Mouse (Mus musculus): ENCODE measurements at regions not wholly inside any gene's neighbourhood (a gene's known extent, or its start where the extent isn't known, plus 50 kb on each side); places are given as distances from the start of the nearest gene placed in this dataset.
"Not testable (repeated sequence)": the region's sequence is repeated elsewhere in the genome, so short reads cannot be mapped to it uniquely, and the experiment has no call there.

DNA sequence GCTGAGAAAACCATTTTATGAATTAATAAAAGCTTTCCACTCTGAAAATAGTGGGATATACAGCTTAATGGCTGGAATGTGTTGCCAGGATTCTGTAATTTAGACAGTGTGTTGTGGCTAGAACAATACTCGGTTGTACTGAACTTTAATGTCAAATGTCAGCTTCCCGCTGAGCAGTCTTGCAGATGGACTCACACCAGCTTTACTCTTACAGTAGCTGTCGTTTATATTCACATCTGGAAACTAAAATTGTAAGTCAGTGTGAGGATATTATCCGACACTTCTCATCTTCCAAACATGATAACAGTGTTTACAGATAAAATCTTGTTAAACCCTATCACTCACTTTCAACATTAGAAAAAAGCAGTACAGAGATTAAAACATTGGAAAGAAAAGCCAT, 328.3 kb upstream of the Gje1 start:
- WGBS: 80% methylated on average over 4 of the region's 4 CpGs
- Histone ChIP-seq H3K27ac (no peak overlapping the region), H3K27me3 (no peaks in the 10 kb centered on the region), H3K4me1 (no peaks in the 10 kb centered on the region), H3K4me2 (no peak overlapping the region), H3K4me3 (no peak overlapping the region), H3K9me3 (replicated peaks) (no peaks in the 10 kb centered on the region), H3K36me3 (ENCODE audit: poor library complexity, severe bottlenecking) (no peaks in the 10 kb centered on the region), H3K9ac (no peak overlapping the region)
- ATAC-seq: no peak

DNA sequence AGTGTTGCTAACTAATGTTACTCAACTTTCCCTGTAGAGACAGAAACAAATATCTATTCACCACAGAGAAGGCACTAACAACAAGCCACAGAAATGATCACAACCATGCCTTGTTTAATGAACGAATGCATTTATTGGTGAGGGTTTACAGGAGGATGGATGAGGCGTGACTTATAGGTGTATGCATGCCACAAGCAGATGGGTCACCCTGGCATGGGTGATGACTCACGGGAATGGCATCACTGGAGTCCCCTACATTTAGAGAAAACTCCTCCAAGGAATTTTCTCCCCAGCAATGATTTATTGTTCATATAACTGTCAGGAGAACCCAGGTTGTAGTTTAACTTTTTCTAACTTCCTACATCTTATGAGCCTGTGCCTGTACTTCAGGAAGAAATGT, 319.6 kb upstream of the Gje1 start:
- Histone ChIP-seq H3K27me3 (no peaks in the 10 kb centered on the region), H3K9ac (no peak overlapping the region), H3K4me1 (no peaks in the 10 kb centered on the region), H3K36me3 (ENCODE audit: poor library complexity, severe bottlenecking) (no peaks in the 10 kb centered on the region), H3K27ac (no peak overlapping the region), H3K4me3 (no peak overlapping the region), H3K9me3 (replicated peaks) (no peaks in the 10 kb centered on the region), H3K4me2 (no peak overlapping the region)
- ATAC-seq: no peak
- WGBS: 85% methylated on average over 3 of the region's 3 CpGs

DNA sequence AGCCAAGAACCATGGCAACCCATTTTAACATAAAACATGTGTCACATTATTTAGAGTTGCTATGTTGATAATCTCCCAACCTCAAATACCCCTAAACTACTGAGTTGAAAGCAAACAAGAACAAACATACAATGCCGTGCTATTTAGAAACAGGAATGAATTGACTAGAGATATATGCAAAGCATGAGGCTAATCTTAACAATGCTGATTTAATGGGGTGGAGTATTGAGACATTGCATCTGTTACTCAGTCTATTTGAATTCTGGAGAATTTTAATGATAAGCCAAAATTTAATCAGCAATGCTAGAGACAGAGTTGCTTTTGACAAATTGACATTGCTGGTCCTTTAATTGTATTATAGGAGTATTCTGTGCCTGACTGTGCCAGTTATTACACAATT, 313.5 kb upstream of the Gje1 start:
- H3K27ac ChIP-seq: no peak overlapping the region
- no peak overlapping the region for H3K9ac ChIP-seq
- no peak overlapping the region for H3K4me3 ChIP-seq
- no peak overlapping the region for H3K4me2 ChIP-seq
- no peaks in the 10 kb centered on the region for H3K4me1 ChIP-seq
- no peak for ATAC-seq
- WGBS: 59% methylated on average over 1 of the region's 1 CpGs
- no peaks in the 10 kb centered on the region for H3K36me3 ChIP-seq (ENCODE audit: poor library complexity, severe bottlenecking)
- H3K27me3 ChIP-seq: no peaks in the 10 kb centered on the region
- no peaks in the 10 kb centered on the region for H3K9me3 ChIP-seq (replicated peaks)

DNA sequence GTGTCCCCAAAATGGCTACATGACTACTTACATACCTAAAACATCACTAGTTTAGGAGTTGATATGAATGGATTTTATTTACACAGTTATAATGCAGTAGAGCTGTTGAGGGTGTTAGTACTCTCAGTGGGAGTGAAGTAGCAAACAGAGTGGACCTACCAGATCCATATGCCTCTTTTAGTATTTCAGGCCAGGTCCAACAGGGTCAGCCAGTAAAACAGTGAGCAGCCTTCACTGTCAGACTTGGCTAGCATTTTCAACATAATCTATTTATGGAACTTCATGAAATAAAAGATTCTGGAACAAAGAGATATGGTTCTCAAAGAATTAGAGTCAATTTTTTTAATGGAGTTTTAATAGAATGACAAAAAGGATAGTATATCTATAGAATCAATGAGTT, 311.1 kb upstream of the Gje1 start:
- Histone ChIP-seq H3K27ac (no peak overlapping the region), H3K27me3 (no peaks in the 10 kb centered on the region), H3K36me3 (ENCODE audit: poor library complexity, severe bottlenecking) (no peaks in the 10 kb centered on the region), H3K4me1 (no peaks in the 10 kb centered on the region), H3K9me3 (replicated peaks) (no peaks in the 10 kb centered on the region), H3K9ac (no peak overlapping the region), H3K4me2 (no peak overlapping the region), H3K4me3 (no peak overlapping the region)
- no peak for ATAC-seq

DNA sequence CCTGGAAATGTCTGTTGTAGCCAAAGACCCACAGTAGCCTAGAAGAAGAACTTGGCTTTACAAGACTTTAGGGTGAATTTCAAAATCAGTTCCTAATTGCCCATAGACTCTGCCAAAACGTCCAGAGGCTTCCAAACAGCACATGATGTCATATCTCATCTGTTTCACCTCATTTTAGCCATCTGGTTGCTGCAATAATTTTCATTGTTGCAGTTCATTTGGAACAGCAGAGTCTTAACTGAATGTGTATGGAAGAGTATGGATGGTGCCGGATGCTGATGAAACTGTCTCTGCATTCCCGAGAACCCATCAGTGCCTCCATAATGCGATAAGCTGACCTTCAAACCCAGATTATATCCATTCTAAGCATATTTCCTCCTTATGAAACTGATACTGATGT, 295.9 kb upstream of the Gje1 start:
- Histone ChIP-seq H3K4me2 (no peak overlapping the region), H3K4me1 (no peaks in the 10 kb centered on the region), H3K27ac (no peak overlapping the region), H3K36me3 (ENCODE audit: poor library complexity, severe bottlenecking) (no peaks in the 10 kb centered on the region), H3K9ac (no peak overlapping the region), H3K4me3 (no peak overlapping the region), H3K27me3 (no peaks in the 10 kb centered on the region), H3K9me3 (replicated peaks) (no peaks in the 10 kb centered on the region)
- ATAC-seq: no peak
- WGBS: 85% methylated on average over 4 of the region's 4 CpGs

DNA sequence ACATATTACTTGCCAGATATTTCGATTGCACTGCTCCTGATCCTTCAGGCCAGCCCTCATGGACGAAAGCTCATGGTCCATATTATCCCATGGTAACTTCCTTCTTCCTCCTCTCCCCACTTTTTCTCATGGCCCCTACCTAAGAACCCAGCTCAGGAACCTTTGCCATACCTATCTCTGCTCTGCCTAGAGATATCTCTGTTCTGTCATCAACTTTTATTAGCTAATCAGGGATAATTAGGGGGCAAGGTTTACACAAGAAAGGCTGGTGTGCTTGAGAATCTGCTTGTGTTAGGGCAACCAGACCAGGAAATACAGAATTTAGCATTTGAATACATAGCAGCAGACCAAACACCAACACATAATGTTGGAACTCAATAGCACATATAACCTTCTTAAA, 278.4 kb upstream of the Gje1 start:
- 86% methylated on average over 2 of the region's 2 CpGs for WGBS

DNA sequence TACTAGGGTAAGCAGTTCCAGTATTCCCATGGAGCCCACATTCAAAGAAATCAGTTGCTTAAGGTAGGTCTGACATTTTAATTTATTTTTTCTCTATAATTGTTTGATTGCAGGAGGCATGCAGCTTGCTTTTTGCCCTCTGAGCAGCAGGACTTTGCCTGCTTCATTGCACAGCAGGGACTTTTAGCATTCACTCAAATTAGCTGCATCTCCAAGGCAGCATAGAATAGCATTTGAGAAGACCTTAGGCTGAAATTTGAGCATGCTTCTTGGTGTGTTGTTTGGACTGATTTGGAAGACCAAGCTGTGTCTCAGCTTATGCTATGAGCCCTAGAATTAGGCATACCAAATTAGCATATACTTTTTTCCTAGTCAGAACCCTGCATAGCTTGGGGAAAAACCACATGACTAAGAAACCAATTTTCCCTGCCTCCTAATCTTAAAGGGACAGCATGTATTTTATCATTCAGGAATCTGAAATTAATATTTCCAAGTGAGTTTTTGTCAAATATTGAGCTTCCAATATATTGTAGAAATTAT, 271.7 kb upstream of the Gje1 start:
- peak; percentile 30; the same call in 1 of the 2 replicates for ATAC-seq
- no peaks in the 10 kb centered on the region for H3K27me3 ChIP-seq
- no peak overlapping the region for H3K27ac ChIP-seq
- H3K4me2 ChIP-seq: no peak overlapping the region
- no peak overlapping the region for H3K9ac ChIP-seq
- H3K36me3 ChIP-seq (ENCODE audit: poor library complexity, severe bottlenecking): no peaks in the 10 kb centered on the region
- no peaks in the 10 kb centered on the region for H3K9me3 ChIP-seq (replicated peaks)
- H3K4me3 ChIP-seq: no peak overlapping the region
- H3K4me1 ChIP-seq: no peaks in the 10 kb centered on the region

More for the DNA sequence above, 278.4 kb upstream of the Gje1 start:
- no peak overlapping the region for H3K4me3 ChIP-seq
- no peak overlapping the region for H3K4me2 ChIP-seq
- ATAC-seq: no peak
- H3K27ac ChIP-seq: no peak overlapping the region
- no peaks in the 10 kb centered on the region for H3K4me1 ChIP-seq
- H3K27me3 ChIP-seq: no peaks in the 10 kb centered on the region
- H3K9ac ChIP-seq: no peak overlapping the region
- H3K9me3 ChIP-seq (replicated peaks): no peaks in the 10 kb centered on the region
- no peaks in the 10 kb centered on the region for H3K36me3 ChIP-seq (ENCODE audit: poor library complexity, severe bottlenecking)

DNA sequence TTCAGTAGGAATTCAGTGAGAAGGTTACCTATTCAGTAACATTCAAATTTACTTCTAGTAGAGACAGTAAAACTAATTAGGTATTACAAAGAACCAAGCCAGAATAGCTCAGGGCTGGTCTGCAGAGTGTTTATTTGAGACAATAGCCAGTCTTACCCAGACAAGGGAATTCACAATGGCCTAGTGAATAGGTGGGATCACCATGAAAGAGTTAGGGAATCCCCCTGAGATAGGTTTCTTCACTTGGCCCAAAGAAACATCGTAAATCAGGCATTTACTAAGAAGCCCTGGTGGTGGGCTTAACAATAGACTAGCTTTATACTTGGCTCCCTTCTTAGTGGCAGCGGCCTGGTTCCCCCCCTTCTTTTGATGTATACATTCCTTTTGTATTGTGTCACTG, 268.6 kb upstream of the Gje1 start:
- not testable (repeated sequence) for H3K9me3 ChIP-seq (replicated peaks); H3K4me2 ChIP-seq; H3K36me3 ChIP-seq (ENCODE audit: poor library complexity, severe bottlenecking); H3K9ac ChIP-seq; H3K27me3 ChIP-seq; H3K4me3 ChIP-seq; H3K27ac ChIP-seq; ATAC-seq; H3K4me1 ChIP-seq
- 20% methylated on average over 2 of the region's 2 CpGs for WGBS

DNA sequence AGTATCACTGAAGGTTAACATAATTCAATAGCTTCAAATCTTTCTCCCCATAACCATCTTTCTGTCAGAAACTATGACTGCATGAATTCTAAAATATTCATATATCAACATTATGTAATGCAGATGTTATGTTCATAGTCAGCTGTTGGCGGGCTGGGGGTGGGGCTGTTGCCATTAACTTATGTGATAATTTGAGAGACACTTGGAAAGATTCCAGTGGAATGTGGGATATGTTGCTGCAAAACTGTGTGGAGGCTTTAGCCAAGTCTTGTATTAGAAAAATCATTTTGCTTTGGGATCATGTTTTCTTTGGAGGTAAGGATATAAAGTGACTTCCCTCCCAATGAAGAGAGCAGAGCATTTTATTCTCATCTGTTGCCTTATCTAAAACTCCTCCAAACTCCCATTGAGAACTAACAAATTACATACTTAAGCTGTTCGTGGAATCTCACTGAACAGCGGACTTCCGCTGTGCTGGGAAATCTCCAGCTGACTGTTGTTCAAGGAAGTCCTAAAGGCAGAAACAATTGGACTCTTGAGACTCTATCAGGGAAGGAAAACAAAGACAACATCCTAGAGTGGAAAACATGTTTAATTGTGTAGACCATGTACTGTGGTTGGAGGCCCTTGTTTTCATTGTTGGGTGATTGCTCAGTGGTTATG, 260.2 kb upstream of the Gje1 start:
- no peak overlapping the region for H3K27ac ChIP-seq
- no peaks in the 10 kb centered on the region for H3K27me3 ChIP-seq
- 60% methylated on average over 4 of the region's 4 CpGs for WGBS
- no peaks in the 10 kb centered on the region for H3K9me3 ChIP-seq (replicated peaks)
- H3K4me2 ChIP-seq: no peak overlapping the region
- ATAC-seq: no peak
- no peak overlapping the region for H3K9ac ChIP-seq
- no peak overlapping the region for H3K4me3 ChIP-seq
- no peaks in the 10 kb centered on the region for H3K4me1 ChIP-seq
- H3K36me3 ChIP-seq (ENCODE audit: poor library complexity, severe bottlenecking): no peaks in the 10 kb centered on the region

DNA sequence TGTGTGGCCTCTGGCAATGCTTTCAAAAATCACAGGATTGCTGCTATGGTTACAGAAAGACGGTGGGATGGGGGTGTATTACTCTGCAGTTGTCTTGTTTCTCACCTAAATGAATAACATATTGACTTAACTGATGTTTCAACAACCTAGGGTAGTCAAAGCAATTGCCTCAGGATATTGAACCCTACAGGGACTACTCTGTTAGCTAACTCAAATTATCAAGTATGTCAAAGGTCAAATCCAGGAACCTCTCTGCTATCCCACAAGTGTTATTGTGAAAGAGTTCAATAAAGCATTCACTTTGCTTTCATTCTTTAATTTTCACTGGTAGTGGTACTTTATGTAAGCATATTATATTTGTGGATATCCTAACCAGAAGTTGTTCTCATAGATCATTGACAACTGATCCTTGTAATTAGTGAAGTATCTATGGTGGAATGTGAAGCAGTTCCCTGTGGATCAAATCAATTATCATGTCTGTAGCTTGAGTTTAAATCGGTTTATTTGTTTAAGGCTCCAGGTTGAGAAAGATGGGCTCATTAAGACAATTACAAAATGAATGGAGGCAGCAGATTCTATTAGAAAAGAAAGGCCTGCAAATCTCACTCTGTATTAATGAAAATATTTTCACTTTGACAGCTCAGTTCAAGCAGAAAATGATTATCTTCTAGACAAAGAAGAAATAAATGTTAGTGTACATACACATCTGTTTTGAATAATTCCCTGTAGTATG, 259.4 kb upstream of the Gje1 start:
- 38% methylated on average over 2 of the region's 2 CpGs for WGBS
- no peak for ATAC-seq
- Histone ChIP-seq H3K4me1 (no peaks in the 10 kb centered on the region), H3K4me3 (no peak overlapping the region), H3K27ac (no peak overlapping the region), H3K36me3 (ENCODE audit: poor library complexity, severe bottlenecking) (no peaks in the 10 kb centered on the region), H3K9me3 (replicated peaks) (no peaks in the 10 kb centered on the region), H3K9ac (no peak overlapping the region), H3K27me3 (no peaks in the 10 kb centered on the region), H3K4me2 (no peak overlapping the region)

DNA sequence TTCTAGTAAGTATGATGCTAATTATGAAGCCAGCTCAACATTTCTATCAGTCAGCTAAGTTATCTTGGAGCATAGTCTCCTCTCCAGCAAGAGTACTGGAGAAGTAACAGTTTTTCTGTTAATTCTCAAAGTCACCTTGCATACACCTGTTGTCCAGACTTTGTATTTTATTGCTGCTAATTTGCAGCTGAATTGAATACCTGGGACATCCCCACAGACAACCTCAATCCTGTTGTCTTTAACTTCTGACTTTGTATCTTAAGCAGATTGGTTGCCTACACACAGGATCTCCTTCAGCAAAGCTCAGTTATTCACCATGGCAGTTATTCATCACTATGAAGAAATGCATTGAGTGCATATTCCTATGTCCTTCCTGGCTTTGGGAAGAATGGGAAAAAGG, 251.7 kb upstream of the Gje1 start:
- Histone ChIP-seq H3K27ac (no peak overlapping the region), H3K36me3 (ENCODE audit: poor library complexity, severe bottlenecking) (no peaks in the 10 kb centered on the region), H3K4me2 (no peak overlapping the region), H3K27me3 (no peaks in the 10 kb centered on the region), H3K4me1 (no peaks in the 10 kb centered on the region), H3K9ac (no peak overlapping the region), H3K9me3 (replicated peaks) (no peaks in the 10 kb centered on the region), H3K4me3 (no peak overlapping the region)
- no peak for ATAC-seq

DNA sequence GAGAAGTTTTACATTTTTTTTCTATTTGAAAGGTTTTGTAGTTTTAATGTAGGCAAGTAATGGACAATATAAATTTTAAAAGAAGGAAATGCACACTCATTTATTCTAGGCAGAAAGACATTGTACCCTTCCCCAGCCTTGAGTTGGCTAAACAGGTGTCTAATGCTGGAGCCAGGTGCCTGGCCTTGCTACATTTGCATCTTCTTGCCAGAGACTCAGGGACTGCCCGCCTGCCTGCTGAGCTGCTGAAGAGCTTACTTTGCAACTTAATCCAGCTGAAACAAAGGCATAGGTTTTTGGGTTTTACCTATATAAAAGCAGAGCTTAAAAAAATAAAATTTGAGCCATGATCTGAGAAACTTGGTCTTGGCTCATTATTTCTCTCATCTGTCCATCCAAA, 249.6 kb upstream of the Gje1 start:
- Histone ChIP-seq H3K4me2 (no peak overlapping the region), H3K27ac (no peak overlapping the region), H3K4me3 (no peak overlapping the region), H3K9ac (no peak overlapping the region), H3K36me3 (ENCODE audit: poor library complexity, severe bottlenecking) (no peaks in the 10 kb centered on the region), H3K9me3 (replicated peaks) (no peaks in the 10 kb centered on the region), H3K4me1 (no peaks in the 10 kb centered on the region), H3K27me3 (no peaks in the 10 kb centered on the region)
- WGBS: 44% methylated on average over 1 of the region's 1 CpGs
- no peak for ATAC-seq

DNA sequence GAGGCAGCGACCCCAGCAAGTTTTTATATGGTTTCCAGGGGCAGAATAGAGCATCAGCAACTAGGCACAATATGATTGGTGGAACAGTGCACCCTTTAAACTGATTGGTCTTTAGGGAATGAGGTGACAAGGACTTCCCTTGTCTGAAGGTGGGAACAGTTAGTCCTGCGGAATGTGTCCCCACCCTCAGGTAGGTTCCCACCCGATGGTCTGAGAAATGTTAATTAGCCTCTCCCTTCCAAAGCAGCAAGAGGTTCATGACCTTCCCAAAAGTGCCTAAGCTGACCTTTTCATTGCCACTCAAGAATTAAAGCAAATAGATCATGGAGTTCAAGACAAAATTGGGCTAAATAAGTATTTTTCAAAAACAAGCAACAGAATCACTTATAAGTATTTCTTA, 248.8 kb upstream of the Gje1 start:
- not testable (repeated sequence) for H3K36me3 ChIP-seq (ENCODE audit: poor library complexity, severe bottlenecking); ATAC-seq; H3K9me3 ChIP-seq (replicated peaks); H3K27ac ChIP-seq; H3K4me1 ChIP-seq; H3K4me3 ChIP-seq; H3K27me3 ChIP-seq; H3K9ac ChIP-seq; H3K4me2 ChIP-seq
- WGBS: 84% methylated on average over 3 of the region's 3 CpGs
